Mouse (Mus musculus): Measurements from ENCODE around the gene Lrrc56.

DNA sequence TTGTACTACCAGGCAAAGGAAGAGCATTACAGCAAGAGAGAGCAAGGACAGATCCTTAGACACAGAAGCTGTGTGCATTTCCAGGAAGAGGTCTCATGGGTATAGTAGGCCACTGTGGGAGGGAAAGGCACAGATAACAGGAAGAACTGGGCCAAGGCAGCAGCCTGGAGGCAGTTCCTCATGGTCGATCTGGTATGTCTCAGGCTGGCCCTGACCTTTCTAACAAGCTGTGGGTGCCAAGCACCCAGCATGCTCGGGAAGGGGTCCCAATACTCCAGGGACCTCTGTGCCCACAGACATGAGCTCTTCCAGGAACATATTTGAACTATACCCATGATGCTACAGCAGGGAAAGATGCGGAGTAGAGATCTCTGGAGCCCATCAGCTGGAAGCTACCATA lies 10.6 kb downstream of the Lrrc56 start:
- no peak for TF ChIP-seq EP300 (IDR thresholded peaks at IDR 0.05; ENCODE audit: low read depth)
- TF ChIP-seq CTCF (IDR thresholded peaks at IDR 0.05; ENCODE audit: low read depth), result no peak

Measured in heart, postnatal 0 days (tissue).